ENCODE assay signal across 20 mouse cellular contexts in genomic region chr3:54980312-54980711, GRCm38 (mm10).
DNase-seq lines count a peak whose midpoint lies in the region; ATAC-seq lines count a peak whose summit lies in the region.
"Had no signal": no experiment of that assay in that cellular context is flagged by ENCODE, and none has a peak within 500 bp of the region (broad histone marks: within the 10 kb centered on the region; RNA-seq: fewer than 3 reads in every experiment).

No protein-coding gene starts in this region.

- ATAC-seq in forebrain, embryonic 14.5 days: peak; percentile 72
- no peak for ATAC-seq in forebrain, embryonic 11.5 days (replicated peaks; ENCODE audit: low FRiP score)
- ATAC-seq: liver, embryonic 12.5 days had no signal

- WGBS in forebrain, embryonic 14.5 days: 39% methylated on average over 2 of the region's 2 CpGs
- 78% methylated on average over 2 of the region's 2 CpGs for WGBS in forebrain, embryonic 11.5 days

- peak; percentile 47 for DNase-seq in forebrain, embryonic 14.5 days (ENCODE audit: low spot score)
- DNase-seq in forebrain, embryonic 11.5 days (ENCODE audit: low spot score): no peak
- DNase-seq in layer of hippocampus, adult 9-11 months: peak; percentile 44
- DNase-seq in layer of hippocampus, adult 8-10 months (ENCODE audit: low spot score in 2 of 2): no peak
- DNase-seq in right cerebral cortex, postnatal 10 days (ENCODE audit: low spot score in 2 of 2): peak; percentile 50 to 60
- no peak for DNase-seq in right cerebral cortex, adult 2 months (ENCODE audit: low spot score in 2 of 2)
- DNase-seq in T-cell, adult 2 months (ENCODE audit: low spot score): no peak
- DNase-seq: B cell, adult 2 months; cerebellum, postnatal 36 days; gastrocnemius, adult 2 months; heart, postnatal 10 days; kidney, adult 2 months; kidney, postnatal 10 days; lung, adult 2 months; lung, postnatal 36 days had no signal

- H3K36me3 ChIP-seq in forebrain, embryonic 14.5 days (ENCODE audit: control insufficient read depth, insufficient read depth, low read length): no peaks in the 10 kb centered on the region
- H3K36me3 ChIP-seq in forebrain, embryonic 11.5 days (ENCODE audit: control insufficient read depth, insufficient read depth, low read length): no peaks in the 10 kb centered on the region
- H3K36me3 ChIP-seq: embryonic facial prominence, embryonic 15.5 days; limb, embryonic 12.5 days; liver, embryonic 12.5 days had no signal

- no peak overlapping the region for H3K4me2 ChIP-seq in forebrain, embryonic 14.5 days (ENCODE audit: low read length)
- H3K4me2 ChIP-seq in forebrain, embryonic 11.5 days (ENCODE audit: low read depth, low read length, severe bottlenecking): no peak overlapping the region
- H3K4me2 ChIP-seq: embryonic facial prominence, embryonic 15.5 days; heart, embryonic 11.5 days; limb, embryonic 12.5 days; liver, embryonic 12.5 days had no signal

- no peaks in the 10 kb centered on the region for H3K27me3 ChIP-seq in forebrain, embryonic 14.5 days (replicated peaks; ENCODE audit: control insufficient read depth, insufficient read depth, low read length)
- H3K27me3 ChIP-seq in forebrain, embryonic 11.5 days (ENCODE audit: control insufficient read depth, insufficient read depth, low read length): no peaks in the 10 kb centered on the region
- H3K27me3 ChIP-seq: embryonic facial prominence, embryonic 15.5 days; limb, embryonic 12.5 days; liver, embryonic 12.5 days had no signal

- H3K9ac ChIP-seq in forebrain, embryonic 14.5 days (ENCODE audit: low read length): no peak overlapping the region
- no peak overlapping the region for H3K9ac ChIP-seq in forebrain, embryonic 11.5 days (ENCODE audit: low read length)
- H3K9ac ChIP-seq: embryonic facial prominence, embryonic 15.5 days; limb, embryonic 12.5 days; liver, embryonic 12.5 days had no signal

- no peak overlapping the region for H3K4me3 ChIP-seq in forebrain, embryonic 14.5 days (ENCODE audit: low read depth, low read length)
- no peak overlapping the region for H3K4me3 ChIP-seq in forebrain, embryonic 11.5 days (ENCODE audit: low read depth, low read length)
- H3K4me3 ChIP-seq: embryonic facial prominence, embryonic 15.5 days; gastrocnemius, adult 2 months; layer of hippocampus, adult 2 months; limb, embryonic 12.5 days; liver, embryonic 12.5 days had no signal

- H3K4me1 ChIP-seq in forebrain, embryonic 14.5 days (ENCODE audit: control insufficient read depth, insufficient read depth, low read length): no peaks in the 10 kb centered on the region
- H3K4me1 ChIP-seq in forebrain, embryonic 11.5 days (replicated peaks; ENCODE audit: control insufficient read depth, insufficient read depth, low read length): no peaks in the 10 kb centered on the region
- H3K4me1 ChIP-seq: embryonic facial prominence, embryonic 15.5 days; limb, embryonic 12.5 days; liver, embryonic 12.5 days had no signal

- H3K9me3 ChIP-seq in forebrain, embryonic 14.5 days (replicated peaks; ENCODE audit: control insufficient read depth, low read length): no peaks in the 10 kb centered on the region
- no peaks in the 10 kb centered on the region for H3K9me3 ChIP-seq in forebrain, embryonic 11.5 days (ENCODE audit: control insufficient read depth, low read length)
- H3K9me3 ChIP-seq: embryonic facial prominence, embryonic 15.5 days; limb, embryonic 12.5 days; liver, embryonic 12.5 days had no signal

- H3K27ac ChIP-seq in forebrain, embryonic 14.5 days (ENCODE audit: low read depth, low read length): no peak overlapping the region; the same call in 1 of the 2 replicates
- H3K27ac ChIP-seq in forebrain, embryonic 11.5 days (ENCODE audit: low read depth, low read length): no peak overlapping the region
- H3K27ac ChIP-seq: embryonic facial prominence, embryonic 15.5 days; gastrocnemius, adult 2 months; layer of hippocampus, adult 2 months; limb, embryonic 12.5 days; liver, embryonic 12.5 days had no signal

Comparison
In these comparisons a context has a peak if more than half of its experiments do, and no peak if none do; other contexts are left out.
1. DNase-seq: peak in forebrain, embryonic 14.5 days (single experiment), layer of hippocampus, adult 9-11 months (single experiment) and right cerebral cortex, postnatal 10 days (2 of 2); none in forebrain, embryonic 11.5 days (single experiment), layer of hippocampus, adult 8-10 months (0 of 2), right cerebral cortex, adult 2 months (0 of 2) and T-cell, adult 2 months (single experiment).